Mouse (Mus musculus): ENCODE data around the gene Commd1.

The Commd1 gene

GRCm38 (mm10) chr11:22859633-22860334 lies 122.4 kb downstream of the Commd1 start:
- peak; percentile 94 for DNase-seq (ENCODE audit: low read depth, low spot score)

DNA sequence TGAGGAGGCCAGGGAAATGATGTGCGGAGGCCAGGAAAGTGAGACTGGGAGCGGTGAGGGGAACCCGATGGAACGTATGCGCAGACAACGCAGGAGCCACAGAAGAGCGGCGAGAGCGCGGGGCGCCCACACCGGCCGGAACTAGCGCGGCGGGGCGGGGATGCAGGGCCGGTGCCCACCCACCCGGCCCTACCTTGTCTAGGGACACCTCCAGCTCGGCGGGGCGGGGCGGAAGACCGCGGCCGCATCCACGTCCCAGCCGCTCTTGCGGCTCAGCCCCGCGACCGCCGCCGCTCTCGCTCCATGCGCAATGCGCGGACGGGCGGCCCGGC lies 122.9 kb downstream of the Commd1 start:
- DNase-seq (ENCODE audit: low read depth, low spot score): peak; percentile 89

DNA sequence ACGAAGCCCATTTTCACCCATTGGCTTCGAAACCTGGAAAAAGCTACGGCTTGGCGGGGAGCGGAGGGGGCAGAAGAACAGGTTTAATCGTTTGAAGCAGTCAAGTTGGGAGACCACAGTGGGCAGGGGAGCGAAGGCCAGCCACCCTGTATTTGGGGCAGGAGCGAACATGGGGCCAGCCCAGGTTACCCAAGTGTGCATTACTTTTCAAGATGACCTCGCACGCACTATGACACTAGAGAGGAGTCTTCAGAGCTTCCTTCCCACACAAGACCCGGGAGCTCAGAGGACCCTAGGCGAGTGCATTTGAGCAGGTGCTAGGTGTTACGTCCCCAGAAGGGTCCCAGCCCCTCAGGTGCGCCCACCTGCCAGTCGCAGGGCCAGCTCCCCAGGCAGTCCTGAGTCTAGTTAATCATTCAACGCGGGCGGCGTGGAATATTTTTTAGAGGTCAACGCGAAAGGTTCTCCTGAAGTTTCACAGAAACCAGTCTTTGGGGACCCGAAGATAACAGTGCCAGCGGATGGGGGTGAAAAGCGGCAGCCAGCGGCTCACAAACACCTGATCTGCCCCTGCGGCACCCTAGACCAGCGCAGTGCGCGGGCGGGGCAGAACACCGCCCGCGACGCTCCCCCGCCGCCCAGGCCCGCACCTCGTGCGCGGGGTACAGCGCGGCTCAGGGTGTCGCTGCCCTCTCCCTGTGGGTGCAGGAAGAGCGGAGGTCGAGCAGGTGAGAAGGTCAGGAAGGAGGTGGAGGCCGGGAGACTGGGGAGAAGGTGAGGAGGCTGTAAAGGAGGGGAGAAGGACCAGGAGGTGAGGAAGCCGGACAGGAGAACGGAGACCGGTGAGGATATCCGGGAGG lies 123.5 kb downstream of the Commd1 start:
- peak; percentile 78 for DNase-seq (ENCODE audit: low read depth, low spot score)

DNA sequence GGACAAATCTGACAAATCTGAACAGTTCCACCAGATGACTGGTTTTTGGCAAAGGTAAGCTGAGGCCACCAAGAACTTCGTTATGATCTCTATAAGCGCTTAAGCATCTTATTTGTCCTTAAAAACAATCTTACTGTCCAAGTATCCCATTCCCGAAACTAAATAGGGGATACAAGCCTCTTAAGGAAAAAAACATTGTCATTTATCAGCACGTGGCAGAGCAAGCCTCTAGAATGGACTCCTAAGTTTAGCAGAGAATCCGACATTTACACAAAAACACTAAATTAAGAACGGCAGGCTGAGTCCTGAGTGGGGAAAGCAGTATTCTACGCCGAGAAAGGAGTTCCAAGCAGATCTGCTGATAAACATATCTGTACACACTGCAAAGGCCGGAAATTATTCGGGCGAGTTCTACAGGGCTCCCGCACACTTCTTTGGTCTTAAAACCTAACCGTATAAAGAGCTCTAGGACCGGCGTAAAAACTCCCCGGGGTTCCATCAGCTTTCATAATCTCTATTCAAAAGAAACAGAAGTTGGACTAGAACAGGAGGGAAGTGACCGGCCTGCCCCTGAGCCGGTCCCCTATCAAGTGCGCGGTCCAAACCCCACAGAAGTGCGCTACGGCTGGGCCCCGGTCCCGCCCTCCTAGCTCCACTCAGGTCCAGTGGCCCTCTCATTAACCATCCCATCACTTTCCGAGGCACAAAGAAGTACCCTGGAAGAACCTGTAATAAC lies 124.3 kb downstream of the Commd1 start:
- peak; percentile 71 for DNase-seq (ENCODE audit: low read depth, low spot score)

GRCm38 (mm10) chr11:22857106-22857704 lies 125.0 kb downstream of the Commd1 start:
- DNase-seq (ENCODE audit: low read depth, low spot score): peak; percentile 72

GRCm38 (mm10) chr11:22856371-22856965 lies 125.7 kb downstream of the Commd1 start:
- DNase-seq (ENCODE audit: low read depth, low spot score): no peak

DNA sequence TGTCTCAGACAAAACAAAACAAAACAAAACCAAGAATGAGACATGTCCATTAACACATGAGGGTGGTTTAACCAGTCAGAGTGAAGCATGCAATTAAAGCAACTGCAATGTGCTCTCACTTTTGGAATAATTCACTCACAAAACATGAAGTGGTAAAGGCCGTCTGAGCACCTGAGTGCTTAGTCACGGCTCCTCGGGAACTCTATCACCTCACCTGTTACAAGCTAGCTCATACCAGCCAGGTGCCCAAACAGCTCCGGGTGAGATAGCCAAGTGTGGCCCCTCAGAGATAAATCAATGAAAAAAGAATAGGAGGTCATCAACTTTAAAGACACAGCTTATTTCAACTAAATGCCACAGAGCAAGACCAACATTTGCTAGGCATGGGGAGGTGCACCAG lies 127.6 kb downstream of the Commd1 start:
- DNase-seq (ENCODE audit: low read depth, low spot score): no peak

DNA sequence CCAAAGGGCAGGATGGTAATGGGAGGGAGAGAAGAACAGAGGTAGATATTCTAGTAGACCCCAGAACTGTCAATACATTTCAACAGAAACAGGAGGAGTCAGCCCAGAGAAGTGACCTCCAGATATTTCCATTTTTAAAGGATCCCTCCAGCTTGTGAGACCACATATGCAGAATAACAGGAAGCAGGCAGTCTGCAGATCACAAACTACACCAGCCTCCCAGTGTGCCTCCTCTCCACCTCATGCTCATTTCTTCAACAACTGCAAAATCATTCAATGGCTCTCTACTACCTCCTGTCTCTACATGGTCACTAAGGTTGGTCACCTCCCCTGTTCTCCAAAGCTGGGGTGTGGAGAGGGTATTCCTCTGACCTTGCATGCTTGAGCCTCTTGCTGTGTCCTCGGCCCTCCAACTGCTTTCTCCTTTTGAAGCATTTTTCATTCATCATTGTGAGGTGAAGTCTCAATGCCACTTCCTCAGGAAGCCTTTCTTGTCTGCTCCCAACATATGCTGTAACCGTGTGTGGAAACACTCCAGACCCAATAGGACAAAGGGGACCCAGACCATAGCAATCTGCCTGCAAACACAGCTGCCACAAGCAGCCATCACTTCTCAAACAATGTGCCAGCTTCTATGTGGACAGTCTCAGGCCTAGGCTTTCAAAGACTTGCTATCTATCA lies 128.6 kb downstream of the Commd1 start:
- no peak for DNase-seq (ENCODE audit: low read depth, low spot score)

DNA sequence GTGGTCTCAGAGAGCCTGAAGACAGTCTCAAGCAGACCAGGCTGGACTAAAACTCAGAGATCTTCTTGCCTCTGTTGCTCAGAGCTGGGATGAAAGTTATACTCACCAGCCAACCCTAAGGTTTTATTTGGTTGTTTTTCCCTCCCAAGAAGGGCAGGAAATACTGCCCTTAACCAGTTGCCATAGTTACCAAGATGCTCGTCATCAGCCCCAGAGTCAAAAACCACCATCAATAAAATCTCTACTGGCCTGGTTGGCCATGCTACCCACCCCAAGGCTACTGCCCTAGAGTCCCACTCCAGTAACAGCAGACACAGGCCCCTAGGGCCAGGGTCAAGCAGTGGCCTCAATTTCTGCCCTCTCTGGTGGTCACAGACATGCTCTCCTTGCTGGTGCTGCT lies 129.7 kb downstream of the Commd1 start:
- no peak for DNase-seq (ENCODE audit: low read depth, low spot score)

- DNase-seq (ENCODE audit: low read depth, low spot score): no peak
These were observed 130.8 kb downstream of the Commd1 start for GRCm38 (mm10) chr11:22851416-22851815.

DNA sequence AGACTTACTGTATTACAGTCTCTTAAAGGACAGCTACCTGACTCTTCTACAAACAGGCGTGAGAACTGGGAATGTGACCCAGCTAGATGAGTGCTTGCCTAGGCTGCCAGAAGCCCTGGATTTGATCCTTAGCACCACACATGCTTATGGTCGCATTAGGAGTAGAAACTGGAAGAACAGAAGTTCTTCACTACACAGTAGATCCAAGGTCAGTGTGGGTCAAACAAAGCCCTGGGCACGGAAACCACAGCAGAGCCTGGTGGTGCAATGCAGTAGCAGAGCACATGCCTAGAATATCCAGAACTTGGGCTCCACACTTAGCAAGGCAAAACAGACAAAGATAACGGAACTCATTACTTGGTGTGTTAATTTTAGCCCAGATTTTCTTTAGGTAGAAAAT lies 132.1 kb downstream of the Commd1 start:
- DNase-seq (ENCODE audit: low read depth, low spot score): no peak

GRCm38 (mm10) chr11:22848649-22849195 lies 133.5 kb downstream of the Commd1 start:
- DNase-seq (ENCODE audit: low read depth, low spot score): peak; percentile 57

GRCm38 (mm10) chr11:22847732-22848648 lies 134.2 kb downstream of the Commd1 start:
- no peak for DNase-seq (ENCODE audit: low read depth, low spot score)

GRCm38 (mm10) chr11:22846960-22847731 lies 135.0 kb downstream of the Commd1 start:
- DNase-seq (ENCODE audit: low read depth, low spot score): no peak
